Mouse (Mus musculus) hindbrain, postnatal 0 days (tissue): ENCODE measurements around the gene Zfp990. TPM values are rescaled to one million over a fixed set of nuclear protein-coding genes. Genes with fewer than 3 reads are reported as not detected.
"Not testable (repeated sequence)": the region's sequence is repeated elsewhere in the genome, so short reads cannot be mapped to it uniquely, and the experiment has no call there.

Source experiments
- ATAC-seq: fragments of 200-750 bp; cut with Nextera tagmentation; 2 replicates; pipeline ENCODE4 v1.8.0; 2017; ENCODE audit warnings: mild to moderate bottlenecking, moderate TSS enrichment, moderate library complexity
- DNase-seq: peaks from one replicate; pipeline ENCODE4 v3.0.0-alpha.2; 2015; ENCODE audit warnings: low spot score
- H3K27ac ChIP-seq: fragments of 300-500 bp; sonication (generic); 2 replicates; pipeline ENCODE4 v1.5.1; 2014; ENCODE audit warnings: mild to moderate bottlenecking
- H3K27me3 ChIP-seq: fragments of 300-500 bp; sonication (generic); 2 replicates; pipeline ENCODE4 v1.6.1; 2014; ENCODE audit warnings: low read length, mixed read lengths; ENCODE audit not compliant: insufficient read depth
- H3K36me3 ChIP-seq: fragments of 300-500 bp; sonication (generic); 2 replicates; pipeline ENCODE4 v1.6.1; 2014; ENCODE audit warnings: low read length, mixed read lengths; ENCODE audit not compliant: insufficient read depth
- H3K4me1 ChIP-seq: fragments of 300-500 bp; sonication (generic); 2 replicates; pipeline ENCODE4 v1.6.1; 2014; ENCODE audit warnings: antibody characterized with exemption, low read length, mixed read lengths; ENCODE audit not compliant: insufficient read depth
- H3K4me2 ChIP-seq: fragments of 300-500 bp; sonication (generic); 2 replicates; pipeline ENCODE4 v1.6.1; 2014; ENCODE audit warnings: low read depth, mild to moderate bottlenecking, low read length, moderate library complexity, mixed read lengths
- H3K4me3 ChIP-seq: fragments of 300-500 bp; sonication (generic); 2 replicates; pipeline ENCODE4 v1.5.1; 2014; ENCODE audit warnings: low read length
- H3K9ac ChIP-seq: fragments of 300-500 bp; sonication (generic); replicated peaks from 2 replicates; pipeline ENCODE4 v1.6.1; 2014; ENCODE audit warnings: mild to moderate bottlenecking, low read length, moderate library complexity, mixed read lengths
- H3K9me3 ChIP-seq: fragments of 300-500 bp; sonication (generic); 2 replicates; pipeline ENCODE4 v1.6.1; 2016; ENCODE audit warnings: low read length, mixed read lengths
- CTCF ChIP-seq: IDR thresholded peaks from 2 replicates; pipeline ENCODE4 v1.5.1; 2016; ENCODE audit warnings: antibody characterized with exemption, control low read depth, low read depth
- WGBS: fragments of 180-500 bp; shearing (Covaris S2); extraction: QIAGEN DNeasy Blood & Tissue Kit; methylation state at CpG from one replicate; pipeline ENCODE4 v1.1.7; 2014; 5-methylcytosine and 5-hydroxymethylcytosine counted together
- polyA plus RNA-seq: library from polyadenylated mRNA; unstranded; fragments of >200 nt; fragmentation: Nextera tagmentation; extraction: Ambion mirVana; gene quantifications from 2 replicates; pipeline ENCODE4 v1.2.1, GENCODE M21; 2015
- total RNA-seq: library from RNA; depleted of rRNA; stranded (reverse); fragments of >200 nt; gene quantifications from 2 replicates; pipeline ENCODE4 v1.2.3, GENCODE M21; 2014; rRNA removed

Zfp990 gene
- not detected in 2 replicates for total RNA-seq
- polyA plus RNA-seq = 0.08 and 0.11 TPM in 2 replicates

DNA sequence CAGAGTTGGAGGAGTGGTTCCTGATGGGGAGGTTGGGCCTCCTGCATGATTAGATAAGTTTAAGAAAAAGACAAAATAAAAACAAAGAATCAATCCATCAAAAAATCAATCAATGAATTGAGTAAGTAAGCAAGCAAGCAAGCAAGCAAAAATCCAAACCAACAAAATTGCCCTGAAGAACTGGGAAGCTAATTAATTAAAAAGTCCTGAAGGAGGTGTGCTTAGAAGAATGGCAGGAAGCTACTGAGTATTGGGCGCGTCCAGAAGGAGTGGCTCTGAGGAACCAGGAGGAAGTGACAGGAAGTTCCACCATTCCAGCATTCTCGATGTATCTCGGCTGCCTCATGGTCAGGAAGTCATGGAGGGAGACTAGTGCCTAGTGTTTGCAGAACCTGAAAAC, at the start of gene Zfp990:
TSS of gene Zfp990 (plus strand) at position 301 of the 400 bp plus-strand sequence.
- DNase-seq, H3K4me3 ChIP-seq, H3K4me2 ChIP-seq, H3K36me3 ChIP-seq, ATAC-seq, H3K4me1 ChIP-seq, H3K27me3 ChIP-seq, H3K27ac ChIP-seq, H3K9ac ChIP-seq, H3K9me3 ChIP-seq: not testable (repeated sequence)
- 83% methylated on average over 3 of the region's 4 CpGs for WGBS

DNA sequence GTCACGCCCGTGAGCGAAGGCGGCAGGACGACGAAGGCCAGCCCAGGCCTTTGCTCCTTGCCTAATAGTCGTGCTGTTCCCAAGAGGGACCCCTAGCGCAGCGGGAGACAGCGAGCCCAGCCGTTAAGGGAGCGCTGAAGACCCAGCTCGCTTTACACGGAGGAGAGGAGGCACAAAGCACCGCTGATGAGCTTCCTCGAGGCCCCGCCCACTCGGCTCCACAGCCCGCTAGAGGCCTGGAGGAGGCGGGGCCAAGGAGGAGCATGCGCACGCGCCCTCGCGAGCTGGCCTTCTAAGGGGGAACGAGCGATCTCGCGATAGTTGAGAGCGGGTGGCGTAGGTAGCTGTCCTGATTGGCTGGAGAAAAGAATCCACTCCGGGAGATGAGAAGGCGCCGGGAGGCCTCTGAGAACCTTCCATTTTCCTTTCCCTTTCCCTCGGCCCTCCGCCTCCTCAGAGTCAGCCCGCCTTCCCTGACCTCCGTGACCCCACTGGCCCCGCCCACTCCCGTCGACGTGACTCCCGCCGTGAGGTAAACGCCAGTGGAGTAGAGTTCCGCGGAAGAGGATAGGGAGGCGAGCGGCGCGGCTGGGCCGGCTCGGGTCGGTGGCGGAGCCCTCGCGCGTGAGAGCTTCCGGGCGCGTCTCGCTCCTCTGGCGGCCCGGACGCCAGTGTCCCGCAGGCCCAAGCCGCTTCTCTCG, 46.9 kb upstream of the Zfp990 start:
- 16% methylated on average over 65 of the region's 68 CpGs for WGBS
- peak; percentile 84 for ATAC-seq

GRCm38 (mm10) chr4:145478128-145478527, 32.4 kb upstream of the Zfp990 start:
- Histone ChIP-seq H3K9me3 (peaks cover 16% of the 10 kb centered on the region), H3K27me3 (no peaks in the 10 kb centered on the region), H3K36me3 (no peaks in the 10 kb centered on the region), H3K9ac (no peak overlapping the region), H3K4me1 (no peaks in the 10 kb centered on the region), H3K27ac (no peak overlapping the region), H3K4me3 (no peak overlapping the region), H3K4me2 (no peak overlapping the region)
- ATAC-seq (no peak), DNase-seq (no peak)
- 83% methylated on average over 3 of the region's 3 CpGs for WGBS
- no peak for TF ChIP-seq CTCF

More for the DNA sequence above, 46.9 kb upstream of the Zfp990 start:
- not testable (repeated sequence) for H3K27me3 ChIP-seq, H3K9ac ChIP-seq, H3K9me3 ChIP-seq, H3K27ac ChIP-seq, H3K4me1 ChIP-seq, H3K36me3 ChIP-seq
- peak; percentile 68 for DNase-seq
- H3K4me3 ChIP-seq = peak overlapping the region; percentile 34
- peak overlapping the region; percentile 51 for H3K4me2 ChIP-seq

GRCm38 (mm10) chr4:145480699-145481098, 29.9 kb upstream of the Zfp990 start:
- not testable (repeated sequence) for H3K4me3 ChIP-seq, DNase-seq, H3K4me2 ChIP-seq, H3K4me1 ChIP-seq, H3K27me3 ChIP-seq, H3K36me3 ChIP-seq, H3K27ac ChIP-seq, H3K9ac ChIP-seq, ATAC-seq
- 90% methylated on average over 8 of the region's 8 CpGs for WGBS
- peaks cover 20% of the 10 kb centered on the region for H3K9me3 ChIP-seq

- Histone ChIP-seq H3K4me1 (no peaks in the 10 kb centered on the region), H3K27ac (no peak overlapping the region), H3K4me3 (no peak overlapping the region), H3K36me3 (no peaks in the 10 kb centered on the region), H3K9me3 (peaks cover 5% of the 10 kb centered on the region; the same call in 1 of the 2 replicates), H3K27me3 (no peaks in the 10 kb centered on the region), H3K9ac (no peak overlapping the region), H3K4me2 (no peak overlapping the region)
- ATAC-seq (no peak), DNase-seq (no peak)
- no peak for TF ChIP-seq CTCF
These were observed 21.2 kb upstream of the Zfp990 start for GRCm38 (mm10) chr4:145489396-145489795.

DNA sequence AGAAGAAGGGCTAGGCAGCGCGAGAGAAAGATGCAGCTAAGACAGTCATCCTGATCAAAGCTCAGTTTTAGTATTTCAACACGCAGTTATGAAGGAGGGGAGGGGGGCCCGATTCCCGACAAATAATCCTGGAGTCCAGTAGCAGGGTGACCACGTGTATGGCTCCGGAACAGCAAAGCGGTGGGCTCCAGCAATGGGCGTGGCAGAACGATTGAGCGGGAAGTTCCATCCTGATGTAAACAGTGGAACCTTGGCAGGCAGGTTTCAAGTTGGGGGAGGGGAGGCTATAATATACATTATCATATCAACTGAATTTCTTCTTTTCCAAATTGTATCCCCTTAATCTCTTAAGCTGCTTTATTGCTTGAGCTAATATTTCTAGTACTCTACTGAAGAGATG, 18.4 kb upstream of the Zfp990 start:
- Histone ChIP-seq H3K4me1 (no peaks in the 10 kb centered on the region), H3K9ac (no peak overlapping the region), H3K4me2 (no peak overlapping the region), H3K9me3 (0 out of 2 replicates have a peak, but pooled peaks cover 2% of the 10 kb centered on the region), H3K27ac (no peak overlapping the region), H3K27me3 (no peaks in the 10 kb centered on the region), H3K4me3 (no peak overlapping the region), H3K36me3 (no peaks in the 10 kb centered on the region)
- ATAC-seq = no peak
- WGBS = 87% methylated on average over 11 of the region's 11 CpGs
- no peak for DNase-seq
- TF ChIP-seq CTCF = no peak

DNA sequence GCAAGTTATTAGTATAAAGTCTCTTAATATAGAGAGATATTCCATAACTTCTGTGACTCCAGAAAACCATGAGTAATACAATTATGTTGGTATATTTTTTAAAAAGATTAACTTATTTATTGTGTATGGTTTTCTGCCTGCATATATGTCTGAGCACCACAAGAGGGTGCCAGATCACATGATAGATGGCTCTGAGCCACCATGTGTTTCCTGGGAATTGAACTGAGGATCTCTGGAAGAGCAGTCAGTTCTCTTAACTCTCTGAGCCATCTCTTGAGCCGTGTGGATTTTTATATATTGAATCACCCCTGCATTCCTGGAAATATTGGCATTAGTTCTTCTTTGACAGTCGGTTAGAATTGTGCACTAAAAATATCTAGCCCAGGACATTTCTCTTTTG, 17.2 kb upstream of the Zfp990 start:
- H3K9ac ChIP-seq, H3K4me1 ChIP-seq, DNase-seq, H3K4me2 ChIP-seq, ATAC-seq, H3K9me3 ChIP-seq, H3K27me3 ChIP-seq, H3K4me3 ChIP-seq, H3K27ac ChIP-seq, H3K36me3 ChIP-seq: not testable (repeated sequence)
- 81% methylated on average over 2 of the region's 2 CpGs for WGBS

DNA sequence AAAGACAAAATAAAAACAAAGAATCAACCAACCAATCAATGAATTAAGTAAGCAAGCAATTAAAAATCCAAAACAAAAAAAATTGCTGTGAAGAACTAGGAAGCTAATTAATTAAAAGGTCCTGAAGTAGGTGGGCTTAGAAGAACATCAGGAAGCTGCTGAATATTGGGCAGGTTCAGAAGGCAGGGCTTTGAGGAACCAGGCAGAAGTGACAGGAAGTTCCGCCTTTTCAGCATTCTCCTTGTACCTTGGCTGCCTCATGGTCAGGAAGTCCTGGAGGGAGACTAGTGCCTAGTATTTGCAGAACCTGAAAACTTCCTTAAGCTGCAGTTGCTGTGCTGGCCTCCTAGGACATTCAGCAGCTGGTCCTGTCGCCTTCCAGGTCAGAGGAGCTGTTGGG, 4.1 kb downstream of the Zfp990 start:
- not testable (repeated sequence) for H3K27ac ChIP-seq, H3K4me1 ChIP-seq, ATAC-seq, H3K36me3 ChIP-seq, H3K4me2 ChIP-seq, H3K9ac ChIP-seq, H3K4me3 ChIP-seq, H3K9me3 ChIP-seq, H3K27me3 ChIP-seq, DNase-seq
- WGBS = 81% methylated on average over 1 of the region's 2 CpGs

GRCm38 (mm10) chr4:145515776-145516565, 5.4 kb downstream of the Zfp990 start:
- ATAC-seq, H3K27me3 ChIP-seq, H3K9me3 ChIP-seq, H3K4me3 ChIP-seq, H3K4me1 ChIP-seq, H3K27ac ChIP-seq, H3K36me3 ChIP-seq, DNase-seq, H3K4me2 ChIP-seq, H3K9ac ChIP-seq: not testable (repeated sequence)
- 75% methylated on average over 4 of the region's 4 CpGs for WGBS
